Mouse (Mus musculus) c-Kit-positive CD71-negative TER-119-negative erythroid progenitor cells, embryonic 14.5 days (primary cell): ENCODE data around the gene Kif21b.

Source experiments
- DNase-seq: peaks from one replicate; pipeline ENCODE4 v3.0.0-alpha.2; 2013; ENCODE audit warnings: low read depth

Gene Kif21b

DNA sequence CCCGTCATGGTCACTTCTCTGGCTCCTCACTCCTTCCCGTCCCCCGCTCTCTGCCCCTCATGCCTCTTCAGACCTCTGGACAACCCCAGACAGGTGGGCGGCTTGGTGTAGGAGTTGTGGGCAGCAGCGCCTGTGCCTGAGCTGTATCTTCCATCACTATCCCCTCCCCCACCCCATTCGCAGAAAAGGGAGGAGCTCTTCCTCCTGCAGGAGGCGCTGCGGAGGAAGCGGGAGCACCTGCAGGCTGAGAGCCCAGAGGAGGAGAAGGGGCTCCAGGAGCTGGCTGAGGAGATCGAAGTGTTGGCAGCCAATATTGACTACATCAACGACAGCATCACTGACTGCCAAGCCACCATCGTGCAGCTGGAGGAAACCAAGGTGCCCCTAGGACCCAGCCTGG is 28.6 kb downstream of the Kif21b start:
- DNase-seq, result no peak

DNA sequence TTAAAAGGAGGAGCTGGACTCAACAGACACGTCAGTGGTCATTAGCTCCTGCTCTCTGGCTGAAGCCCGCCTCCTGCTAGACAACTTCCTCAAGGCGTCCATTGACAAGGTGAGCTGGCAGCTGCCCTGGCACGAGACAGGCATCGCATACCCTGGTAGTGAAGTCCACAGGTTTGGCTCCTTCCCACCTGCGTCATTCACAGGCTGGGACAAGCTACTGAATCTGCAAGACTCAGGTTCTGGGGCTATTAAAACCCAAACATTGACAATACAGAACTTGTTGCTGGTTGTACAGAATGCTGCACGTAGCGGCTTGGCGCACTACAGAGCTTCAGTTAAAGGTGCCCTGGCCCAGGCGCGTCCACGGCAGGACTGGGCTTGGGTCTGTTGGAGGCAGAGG is 29.1 kb downstream of the Kif21b start:
- DNase-seq, result no peak

DNA sequence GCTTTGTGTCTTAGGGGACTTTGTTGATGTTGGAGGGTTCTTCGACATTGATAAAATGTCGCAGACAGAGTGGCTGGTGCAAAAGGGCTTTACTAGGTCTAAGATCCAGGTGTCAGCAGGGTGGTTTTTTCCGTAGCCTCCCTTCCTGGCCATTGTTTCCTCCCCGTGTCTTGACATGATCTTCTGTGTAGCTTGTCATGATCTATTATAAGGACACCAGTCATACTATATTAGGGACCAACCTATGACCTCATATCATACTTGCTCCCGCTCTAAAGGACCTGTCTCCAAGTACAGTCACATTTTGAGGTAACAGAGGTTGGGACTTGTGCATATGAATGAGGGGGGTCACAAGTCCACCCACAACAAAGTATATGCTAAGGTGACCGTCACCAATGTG is 29.7 kb downstream of the Kif21b start:
- DNase-seq, result no peak

GRCm38 (mm10) chr1:136161333-136161921 is 30.2 kb downstream of the Kif21b start:
- no peak for DNase-seq

GRCm38 (mm10) chr1:136165436-136165835 is 34.2 kb downstream of the Kif21b start:
- no peak for DNase-seq

DNA sequence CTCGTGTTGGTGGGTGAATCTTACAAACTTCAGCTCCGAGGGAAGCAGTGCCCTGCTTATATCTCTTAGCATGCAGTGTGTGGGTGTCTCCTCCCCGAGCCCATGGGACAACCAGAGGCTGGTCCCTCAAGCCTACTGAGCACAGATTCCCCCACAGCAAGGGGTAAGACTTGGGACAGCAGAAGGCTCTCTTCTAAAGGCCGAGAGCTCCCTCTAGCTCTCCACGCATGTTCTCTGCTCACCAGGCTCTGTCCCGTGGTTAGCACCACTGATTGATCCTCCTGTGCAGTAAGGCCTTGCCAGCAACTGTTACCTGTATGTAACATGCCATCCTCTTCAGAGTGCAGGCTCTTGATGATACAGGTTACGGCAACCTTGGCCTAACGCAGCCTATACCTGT is 36.5 kb downstream of the Kif21b start:
- DNase-seq, result no peak

- DNase-seq, result peak; percentile 81
Measured at GRCm38 (mm10) chr1:136170109-136170508, 38.9 kb downstream of the Kif21b start.

DNA sequence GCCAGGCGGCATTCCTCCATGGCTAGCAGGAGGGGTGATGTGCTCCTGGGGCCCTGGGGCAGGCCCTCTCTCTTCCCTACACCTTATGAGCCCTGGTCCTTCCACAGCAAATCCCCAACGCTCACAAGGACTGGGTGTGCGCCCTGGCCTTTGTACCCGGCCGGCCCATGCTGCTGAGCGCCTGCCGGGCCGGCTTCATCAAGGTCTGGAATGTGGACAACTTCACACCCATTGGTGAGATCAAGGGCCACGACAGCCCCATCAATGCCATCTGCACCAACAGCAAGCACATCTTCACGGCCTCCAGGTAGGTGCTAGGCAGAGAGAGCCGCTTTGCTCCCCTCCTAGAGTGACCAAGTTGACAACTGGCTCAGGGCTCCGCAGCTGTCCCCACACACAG is 41.5 kb downstream of the Kif21b start:
- no peak for DNase-seq

GRCm38 (mm10) chr1:136174101-136174606 is 43.0 kb downstream of the Kif21b start:
- no peak for DNase-seq

- peak; percentile 60 for DNase-seq
Measured at GRCm38 (mm10) chr1:136175183-136175582, 44.0 kb downstream of the Kif21b start.

- no peak for DNase-seq
Measured at GRCm38 (mm10) chr1:136177085-136177484, 45.9 kb downstream of the Kif21b start.

DNA sequence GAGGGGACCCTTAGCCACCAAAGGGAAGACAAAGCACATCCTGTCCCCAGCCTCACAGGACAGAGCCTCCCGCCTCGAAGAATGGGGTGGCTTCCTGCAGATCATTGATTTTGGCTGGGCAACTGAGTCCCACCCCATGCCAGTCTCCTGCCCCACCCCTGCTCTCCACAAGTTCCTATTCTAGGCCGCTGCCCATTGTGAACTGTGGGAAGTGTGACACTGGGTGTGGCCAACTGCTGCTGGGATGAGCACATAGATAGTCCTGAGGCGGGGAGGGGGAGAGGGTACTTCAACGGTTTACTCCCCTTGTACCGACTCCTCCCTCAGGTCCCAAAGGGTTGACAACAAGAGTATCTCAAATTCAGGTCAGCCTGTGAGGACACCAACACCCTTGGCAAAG is 47.6 kb downstream of the Kif21b start:
- DNase-seq, result no peak

- DNase-seq, result no peak
Measured at GRCm38 (mm10) chr1:136179511-136180001, 48.4 kb downstream of the Kif21b start.

DNA sequence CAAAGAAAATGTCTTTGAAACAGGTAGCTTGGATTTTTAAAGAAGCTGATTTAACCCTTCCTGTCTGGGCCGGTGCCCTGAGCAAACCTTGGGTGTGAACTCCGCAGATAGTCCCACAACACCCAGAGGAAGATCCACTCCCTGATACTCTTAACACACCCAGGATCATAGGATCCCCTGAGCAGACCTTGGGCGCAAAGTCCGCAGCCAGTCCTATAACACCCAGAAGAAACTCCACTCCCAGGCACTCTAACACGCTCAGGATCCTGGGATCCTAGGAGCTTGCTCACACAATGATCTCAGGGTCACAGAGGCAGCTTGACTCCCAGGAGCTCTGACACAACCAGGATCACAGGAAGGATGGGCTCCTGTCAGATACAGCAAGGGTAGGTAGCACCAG is 58.8 kb downstream of the Kif21b start:
- no peak for DNase-seq

DNA sequence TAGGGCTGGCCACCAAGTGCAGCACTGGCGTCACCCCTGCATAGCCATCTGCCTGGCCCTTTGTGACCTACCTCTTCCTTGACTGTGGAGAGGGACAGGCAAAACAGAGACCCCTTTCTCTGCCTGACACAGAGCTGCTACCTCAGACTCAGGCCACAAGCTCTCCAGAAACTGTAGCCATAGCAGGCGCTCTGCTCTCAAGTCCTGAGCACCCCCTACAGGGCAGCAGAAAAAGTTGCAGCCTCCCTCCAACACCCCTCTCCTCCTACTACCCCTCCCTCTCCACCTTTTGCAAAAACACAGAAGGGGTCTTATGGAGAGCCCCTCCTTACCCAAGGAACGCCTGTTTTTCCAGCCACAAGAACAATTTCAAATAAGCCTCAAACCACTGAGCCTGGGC is 81.6 kb downstream of the Kif21b start, which contains the start of gene Mroh3:
Gene Mroh3 (minus strand): TSS at position 26 of the 400 bp plus-strand sequence.
- DNase-seq, result no peak

DNA sequence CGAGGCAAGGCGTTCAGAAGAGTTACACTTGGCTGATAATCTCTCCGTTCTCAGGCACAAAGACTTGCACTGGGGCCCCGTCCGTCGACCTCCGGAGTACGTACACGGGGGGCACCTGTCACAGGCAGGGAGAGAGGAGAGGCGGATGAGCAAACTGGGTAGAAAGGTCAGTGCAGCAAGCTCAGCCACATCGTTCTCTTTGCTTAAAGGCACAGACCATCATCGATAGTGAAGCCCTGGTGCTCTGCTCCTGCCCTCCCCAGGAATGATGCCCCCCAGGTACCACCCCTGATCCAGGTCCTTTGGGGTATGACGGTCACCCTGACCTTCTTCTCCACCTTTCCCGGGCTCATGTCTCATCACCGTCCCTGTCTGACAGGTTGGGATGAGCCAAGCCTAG is 83.1 kb downstream of the Kif21b start:
- no peak for DNase-seq

- no peak for DNase-seq
Measured at GRCm38 (mm10) chr1:136220037-136220871, 89.1 kb downstream of the Kif21b start.

DNA sequence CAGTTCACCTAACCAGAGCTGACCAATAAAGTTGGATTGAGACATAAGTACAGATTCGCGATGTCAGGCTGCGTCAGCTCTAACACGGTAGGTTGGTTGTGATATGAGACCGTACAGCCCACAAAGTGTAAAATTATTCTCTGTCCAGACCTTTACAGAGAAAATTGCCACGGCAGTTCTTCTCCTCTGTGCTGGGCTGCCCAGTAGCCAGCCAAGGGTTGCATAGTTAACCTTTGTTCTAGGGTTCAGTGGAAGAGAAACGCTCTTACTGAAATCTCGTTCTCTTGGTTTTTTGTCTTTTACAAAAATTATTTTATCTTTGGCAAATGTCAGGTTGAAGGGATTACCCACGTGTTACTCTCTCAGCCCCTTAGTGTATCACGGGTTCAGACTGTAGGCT is 91.2 kb downstream of the Kif21b start:
- DNase-seq, result no peak

GRCm38 (mm10) chr1:136223758-136224342 is 92.7 kb downstream of the Kif21b start:
- DNase-seq, result no peak

- no peak for DNase-seq
Measured at GRCm38 (mm10) chr1:136225846-136226245, 94.7 kb downstream of the Kif21b start.

DNA sequence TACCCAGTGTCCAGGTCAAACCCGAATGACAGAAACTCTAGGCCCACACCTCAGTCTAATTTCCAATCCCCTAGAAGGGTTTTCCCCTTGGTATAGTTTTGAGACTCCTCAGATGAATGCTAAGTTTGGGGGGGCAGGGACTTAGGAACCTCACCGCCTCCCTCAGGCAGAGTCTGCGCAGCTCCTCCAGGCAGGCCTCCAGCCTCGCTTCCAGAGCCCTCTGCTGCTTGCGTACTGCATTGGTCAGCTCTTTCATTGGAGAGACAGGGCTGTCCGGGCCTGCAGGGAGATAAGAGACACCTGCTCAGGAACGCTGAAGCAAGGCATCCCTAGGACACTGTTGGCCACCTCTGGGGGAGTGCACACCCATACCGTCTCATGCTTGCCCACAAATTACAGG is 95.4 kb downstream of the Kif21b start:
- no peak for DNase-seq
